ENCODE assay signal across 9 mouse cellular contexts in the genomic region with DNA sequence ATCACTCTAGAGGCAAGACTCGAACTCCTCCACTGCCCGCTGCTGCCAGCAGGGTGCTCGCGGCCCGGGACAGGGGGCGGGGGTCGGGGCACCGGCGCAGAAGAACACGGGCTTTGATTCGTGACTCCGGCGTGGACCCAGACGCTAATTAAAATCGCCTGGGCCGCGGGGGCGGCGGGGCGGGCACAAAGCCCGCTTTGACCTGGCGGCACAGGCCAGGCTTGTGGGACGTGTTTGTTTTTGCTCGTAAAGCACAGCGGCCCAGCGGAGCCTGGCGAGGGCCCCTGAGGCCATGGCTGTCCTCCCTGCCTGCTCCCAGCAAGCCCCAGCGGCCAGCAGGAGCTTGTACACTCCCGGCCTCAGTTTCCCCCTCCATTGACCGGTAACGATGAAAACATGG. TPM values are rescaled to one million over a fixed set of nuclear protein-coding genes. Genes with fewer than 3 reads are reported as not detected.
DNase-seq lines count a peak whose midpoint lies in the region; ATAC-seq and TF ChIP-seq lines count a peak whose summit lies in the region.
"Had no signal": no experiment of that assay in that cellular context is flagged by ENCODE, and none has a peak within 500 bp of the region (broad histone marks: within the 10 kb centered on the region; RNA-seq: fewer than 3 reads in every experiment).

No protein-coding gene starts in this region.

- DNase-seq in heart, postnatal 10 days = no peak
- no peak for DNase-seq in testis, postnatal 10 days (ENCODE audit: low spot score)
- DNase-seq in kidney, postnatal 4 days = peak; percentile 64 to 78
- DNase-seq in left cerebral cortex, postnatal 4 days = no peak
- no peak for DNase-seq in right cerebral cortex, postnatal 4 days
- no peak for DNase-seq in left cerebral cortex, adult 9 months (ENCODE audit: low spot score in 2 of 2)

- no peak overlapping the region for H3K27ac ChIP-seq in heart, embryonic 11.5 days (ENCODE audit: low read depth, low read length)
- no peak overlapping the region for H3K27ac ChIP-seq in testis, adult 2 months (ENCODE audit: control insufficient read depth, insufficient read depth, low read depth, low read length)

- H3K4me1 ChIP-seq in heart, embryonic 11.5 days (ENCODE audit: control insufficient read depth, insufficient read depth, low read length) = peaks cover 9% of the 10 kb centered on the region
- peaks cover 5% of the 10 kb centered on the region for H3K4me1 ChIP-seq in testis, adult 2 months (ENCODE audit: control insufficient read depth, insufficient read depth, low read length)

- ATAC-seq in heart, embryonic 11.5 days (replicated peaks; ENCODE audit: insufficient number of reproducible peaks, low FRiP score, low TSS enrichment) = no peak

- no peak for TF ChIP-seq CTCF in testis, adult 2 months (IDR thresholded peaks at IDR 0.05; ENCODE audit: control insufficient read depth, insufficient read depth, insufficient replicate concordance, low read depth, low read length)

- peak overlapping the region; percentile 20; the same call in 1 of the 2 replicates for H3K4me3 ChIP-seq in heart, embryonic 11.5 days (ENCODE audit: low read depth, low read length)
- peak overlapping the region; percentile 10 for H3K4me3 ChIP-seq in testis, adult 2 months (ENCODE audit: control insufficient read depth, low read depth, low read length)

- no peaks in the 10 kb centered on the region for H3K9me3 ChIP-seq in heart, embryonic 11.5 days (replicated peaks; ENCODE audit: control insufficient read depth, low read length)

- 12% methylated on average over 31 of the region's 31 CpGs for WGBS in heart, embryonic 11.5 days (ENCODE audit: insufficient replicate concordance)

- TF ChIP-seq POLR2A in testis, adult 2 months (IDR thresholded peaks at IDR 0.05; ENCODE audit: control insufficient read depth, low read depth, low read length) = no peak

- H3K36me3 ChIP-seq in heart, embryonic 11.5 days (ENCODE audit: control insufficient read depth, insufficient read depth, low read length) = no peaks in the 10 kb centered on the region
- no peaks in the 10 kb centered on the region for H3K36me3 ChIP-seq in testis, adult 2 months (ENCODE audit: control insufficient read depth, insufficient read depth, low read length)

- peaks cover 8% of the 10 kb centered on the region for H3K27me3 ChIP-seq in heart, embryonic 11.5 days (ENCODE audit: control insufficient read depth, insufficient read depth, low read length)
- H3K27me3 ChIP-seq in testis, adult 2 months (ENCODE audit: control insufficient read depth, insufficient read depth, low read length) = no peaks in the 10 kb centered on the region

- peak overlapping the region; percentile 31; the same call in 1 of the 2 replicates for H3K9ac ChIP-seq in heart, embryonic 11.5 days (ENCODE audit: low read depth, low read length)

- intact Hi-C loops in heart, postnatal 10 days (cut with DNase I) = no loop called here
- intact Hi-C loops in left cerebral cortex, postnatal 4 days (cut with DNase I) = no loop called here

- peak overlapping the region; percentile 50 for H3K4me2 ChIP-seq in heart, embryonic 11.5 days

RNA-seq across cellular contexts. Expression of gene Chrdl2, which starts 36.1 kb away (rescaled TPM):
- polyA plus RNA-seq in heart, embryonic 11.5 days (2014; fragmentation: Nextera tagmentation; extraction: Ambion mirVana) = 0.10 TPM in 1 of 2 replicates, not detected in the other
- total RNA-seq in heart, postnatal 10 days (2021) = not detected
- polyA plus RNA-seq in testis, adult 2 months (2012; rRNA removed) = 0.38 and 1.2 TPM in 2 replicates
- not detected for total RNA-seq in left cerebral cortex, postnatal 4 days (2021)
- total RNA-seq: megakaryocyte-erythroid progenitor cell, adult 5-6 weeks had no signal

Comparison
In these comparisons a context has a peak if more than half of its experiments do, and no peak if none do; other contexts are left out.
1. DNase-seq: peak in kidney, postnatal 4 days (2 of 2); none in heart, postnatal 10 days (0 of 2), testis, postnatal 10 days (single experiment), left cerebral cortex, postnatal 4 days (single experiment), right cerebral cortex, postnatal 4 days (single experiment) and left cerebral cortex, adult 9 months (0 of 2).